Mouse (Mus musculus) hindbrain, embryonic 12.5 days (tissue): Measurements from ENCODE around the gene Pofut2. TPM values are rescaled to one million over a fixed set of nuclear protein-coding genes. Genes with fewer than 3 reads are reported as not detected.

ENCODE experiments used
- ATAC-seq: fragments of 200-750 bp; cut with Nextera tagmentation; 2 replicates; pipeline ENCODE4 v1.8.0; 2017; ENCODE audit warnings: moderate TSS enrichment; ENCODE audit not compliant: low FRiP score
- H3K27ac ChIP-seq: fragments of 300-500 bp; sonication (generic); 2 replicates; pipeline ENCODE4 v1.5.1; 2016; ENCODE audit warnings: mild to moderate bottlenecking
- H3K27me3 ChIP-seq: fragments of 300-500 bp; sonication (generic); 2 replicates; pipeline ENCODE4 v1.6.1; 2016; ENCODE audit warnings: mild to moderate bottlenecking
- H3K36me3 ChIP-seq: fragments of 300-500 bp; sonication (generic); 2 replicates; pipeline ENCODE4 v1.6.1; 2016; ENCODE audit warnings: mild to moderate bottlenecking
- H3K4me1 ChIP-seq: fragments of 300-500 bp; sonication (generic); 2 replicates; pipeline ENCODE4 v1.6.1; 2016
- H3K4me2 ChIP-seq: fragments of 300-500 bp; sonication (generic); replicated peaks from 2 replicates; pipeline ENCODE4 v1.6.1; 2016; ENCODE audit warnings: mild to moderate bottlenecking
- H3K4me3 ChIP-seq: fragments of 300-500 bp; sonication (generic); 2 replicates; pipeline ENCODE4 v1.5.1; 2016; ENCODE audit warnings: mild to moderate bottlenecking
- H3K9ac ChIP-seq: fragments of 300-500 bp; sonication (generic); 2 replicates; pipeline ENCODE4 v1.6.1; 2016; ENCODE audit warnings: mild to moderate bottlenecking, moderate library complexity
- H3K9me3 ChIP-seq: fragments of 300-500 bp; sonication (generic); replicated peaks from 2 replicates; pipeline ENCODE4 v1.6.1; 2016; ENCODE audit warnings: mild to moderate bottlenecking
- WGBS: fragments of 180-500 bp; shearing (Covaris S2); methylation state at CpG from one replicate; pipeline ENCODE4 v1.1.7; 2016; 5-methylcytosine and 5-hydroxymethylcytosine counted together
- polyA plus RNA-seq: library from polyadenylated mRNA; unstranded; fragments of >200 nt; fragmentation: Nextera tagmentation; extraction: Ambion mirVana; gene quantifications from 2 replicates; pipeline ENCODE4 v1.2.1, GENCODE M21; 2016

Gene Pofut2
- polyA plus RNA-seq, 1 experiment from 2014 or later: 81.8 TPM

GRCm38 (mm10) chr10:77284832-77285231, 25.8 kb downstream of the Pofut2 start:
- WGBS: 69% methylated on average over 6 of the region's 6 CpGs
- Histone ChIP-seq H3K36me3 (no peaks in the 10 kb centered on the region), H3K4me2 (no peak overlapping the region), H3K4me3 (no peak overlapping the region), H3K27ac (no peak overlapping the region), H3K27me3 (no peaks in the 10 kb centered on the region), H3K9ac (no peak overlapping the region), H3K9me3 (no peaks in the 10 kb centered on the region), H3K4me1 (peaks cover 15% of the 10 kb centered on the region)
- no peak for ATAC-seq

- no peak overlapping the region for H3K9ac ChIP-seq
- no peak overlapping the region for H3K4me3 ChIP-seq
- WGBS: 88% methylated on average over 8 of the region's 8 CpGs
- H3K9me3 ChIP-seq: no peaks in the 10 kb centered on the region
- no peak overlapping the region for H3K27ac ChIP-seq
- H3K27me3 ChIP-seq: no peaks in the 10 kb centered on the region
- no peak overlapping the region for H3K4me2 ChIP-seq
- no peak for ATAC-seq
- H3K36me3 ChIP-seq: no peaks in the 10 kb centered on the region
- H3K4me1 ChIP-seq: peaks cover 15% of the 10 kb centered on the region
Measured at GRCm38 (mm10) chr10:77287626-77288025, 28.6 kb downstream of the Pofut2 start.

- Histone ChIP-seq H3K36me3 (no peaks in the 10 kb centered on the region), H3K9ac (no peak overlapping the region), H3K9me3 (no peaks in the 10 kb centered on the region), H3K4me1 (peaks cover 12% of the 10 kb centered on the region), H3K27me3 (no peaks in the 10 kb centered on the region), H3K4me3 (no peak overlapping the region), H3K4me2 (no peak overlapping the region), H3K27ac (no peak overlapping the region)
- ATAC-seq: no peak
- WGBS: 71% methylated on average over 5 of the region's 5 CpGs
Measured at GRCm38 (mm10) chr10:77288639-77289195, 29.7 kb downstream of the Pofut2 start.

GRCm38 (mm10) chr10:77289559-77289958, 30.5 kb downstream of the Pofut2 start:
- 90% methylated on average over 8 of the region's 8 CpGs for WGBS
- Histone ChIP-seq H3K9me3 (no peaks in the 10 kb centered on the region), H3K36me3 (no peaks in the 10 kb centered on the region), H3K4me3 (no peak overlapping the region), H3K4me1 (0 out of 2 replicates have a peak, but pooled peaks cover 5% of the 10 kb centered on the region), H3K9ac (no peak overlapping the region), H3K27ac (no peak overlapping the region), H3K4me2 (no peak overlapping the region), H3K27me3 (no peaks in the 10 kb centered on the region)
- ATAC-seq: no peak

GRCm38 (mm10) chr10:77290624-77291366, 31.8 kb downstream of the Pofut2 start:
- no peaks in the 10 kb centered on the region for H3K9me3 ChIP-seq
- H3K27me3 ChIP-seq: no peaks in the 10 kb centered on the region
- no peaks in the 10 kb centered on the region for H3K4me1 ChIP-seq
- no peaks in the 10 kb centered on the region for H3K36me3 ChIP-seq
- no peak for ATAC-seq
- no peak overlapping the region for H3K27ac ChIP-seq
- H3K4me3 ChIP-seq: no peak overlapping the region
- H3K9ac ChIP-seq: no peak overlapping the region
- no peak overlapping the region for H3K4me2 ChIP-seq
- 79% methylated on average over 17 of the region's 17 CpGs for WGBS

GRCm38 (mm10) chr10:77294691-77295090, 35.7 kb downstream of the Pofut2 start:
- Histone ChIP-seq H3K36me3 (no peaks in the 10 kb centered on the region; the same call in 1 of the 2 replicates), H3K4me2 (no peak overlapping the region), H3K4me3 (no peak overlapping the region), H3K4me1 (no peaks in the 10 kb centered on the region), H3K9ac (no peak overlapping the region), H3K27ac (no peak overlapping the region), H3K9me3 (no peaks in the 10 kb centered on the region), H3K27me3 (no peaks in the 10 kb centered on the region)
- 89% methylated on average over 12 of the region's 12 CpGs for WGBS
- no peak for ATAC-seq

GRCm38 (mm10) chr10:77298621-77299020, 39.6 kb downstream of the Pofut2 start:
- Histone ChIP-seq H3K9ac (no peak overlapping the region), H3K4me1 (no peaks in the 10 kb centered on the region), H3K27ac (no peak overlapping the region), H3K4me3 (no peak overlapping the region), H3K27me3 (no peaks in the 10 kb centered on the region), H3K9me3 (no peaks in the 10 kb centered on the region), H3K36me3 (no peaks in the 10 kb centered on the region; the same call in none of the 2 replicates), H3K4me2 (no peak overlapping the region)
- no peak for ATAC-seq
- 90% methylated on average over 8 of the region's 8 CpGs for WGBS

- Histone ChIP-seq H3K27me3 (no peaks in the 10 kb centered on the region), H3K4me3 (no peak overlapping the region), H3K27ac (no peak overlapping the region), H3K4me2 (no peak overlapping the region), H3K9ac (no peak overlapping the region), H3K4me1 (no peaks in the 10 kb centered on the region), H3K9me3 (no peaks in the 10 kb centered on the region), H3K36me3 (no peaks in the 10 kb centered on the region; the same call in none of the 2 replicates)
- 85% methylated on average over 2 of the region's 2 CpGs for WGBS
- ATAC-seq: no peak
Measured at GRCm38 (mm10) chr10:77299194-77299593, 40.2 kb downstream of the Pofut2 start.

GRCm38 (mm10) chr10:77300237-77300933, 41.4 kb downstream of the Pofut2 start:
- Histone ChIP-seq H3K9ac (no peak overlapping the region), H3K27me3 (no peaks in the 10 kb centered on the region), H3K4me1 (peaks cover 6% of the 10 kb centered on the region), H3K4me2 (no peak overlapping the region), H3K36me3 (no peaks in the 10 kb centered on the region; the same call in none of the 2 replicates), H3K4me3 (no peak overlapping the region), H3K27ac (no peak overlapping the region), H3K9me3 (no peaks in the 10 kb centered on the region)
- no peak for ATAC-seq
- 87% methylated on average over 8 of the region's 8 CpGs for WGBS

- Histone ChIP-seq H3K4me1 (peaks cover 9% of the 10 kb centered on the region), H3K9ac (no peak overlapping the region), H3K27me3 (no peaks in the 10 kb centered on the region), H3K27ac (no peak overlapping the region), H3K36me3 (no peaks in the 10 kb centered on the region; the same call in none of the 2 replicates), H3K4me3 (no peak overlapping the region), H3K9me3 (no peaks in the 10 kb centered on the region), H3K4me2 (no peak overlapping the region)
- ATAC-seq: no peak
- 85% methylated on average over 4 of the region's 4 CpGs for WGBS
Measured at GRCm38 (mm10) chr10:77300934-77301297, 41.9 kb downstream of the Pofut2 start.

GRCm38 (mm10) chr10:77304362-77304761, 45.3 kb downstream of the Pofut2 start:
- H3K4me3 ChIP-seq: no peak overlapping the region
- peaks cover 9% of the 10 kb centered on the region for H3K4me1 ChIP-seq
- no peaks in the 10 kb centered on the region; the same call in none of the 2 replicates for H3K36me3 ChIP-seq
- no peaks in the 10 kb centered on the region for H3K27me3 ChIP-seq
- no peak overlapping the region for H3K9ac ChIP-seq
- H3K4me2 ChIP-seq: no peak overlapping the region
- H3K9me3 ChIP-seq: no peaks in the 10 kb centered on the region
- 64% methylated on average over 3 of the region's 3 CpGs for WGBS
- no peak overlapping the region for H3K27ac ChIP-seq
- ATAC-seq: no peak

GRCm38 (mm10) chr10:77304840-77305533, 46.0 kb downstream of the Pofut2 start:
- Histone ChIP-seq H3K4me2 (no peak overlapping the region), H3K9ac (no peak overlapping the region), H3K36me3 (no peaks in the 10 kb centered on the region; the same call in 1 of the 2 replicates), H3K4me1 (peaks cover 9% of the 10 kb centered on the region), H3K27me3 (no peaks in the 10 kb centered on the region), H3K9me3 (no peaks in the 10 kb centered on the region), H3K4me3 (no peak overlapping the region), H3K27ac (no peak overlapping the region)
- WGBS: 21% methylated on average over 4 of the region's 4 CpGs
- ATAC-seq: 0 out of 2 replicates have a peak, but pooled peaks have one; percentile 50
